Mouse (Mus musculus) splenic B cell, adult 2 months (primary cell): ENCODE results near the gene Cks1b.

ENCODE experiments used
- DNase-seq: peaks from one replicate; pipeline ENCODE4 v3.0.0-alpha.2; 2011; ENCODE audit warnings: low read depth, low spot score
- H3K27me3 ChIP-seq: 2 replicates; pipeline ENCODE4 v1.6.1; 2012; ENCODE audit warnings: mild to moderate bottlenecking, low read length, moderate library complexity, mixed read lengths; ENCODE audit not compliant: control insufficient read depth, poor library complexity, insufficient read depth, severe bottlenecking
- H3K36me3 ChIP-seq: 2 replicates; pipeline ENCODE4 v1.6.1; 2012; ENCODE audit warnings: mild to moderate bottlenecking, low read length, moderate library complexity, mixed read lengths; ENCODE audit not compliant: control insufficient read depth, poor library complexity, insufficient read depth, severe bottlenecking

Gene Cks1b

DNA sequence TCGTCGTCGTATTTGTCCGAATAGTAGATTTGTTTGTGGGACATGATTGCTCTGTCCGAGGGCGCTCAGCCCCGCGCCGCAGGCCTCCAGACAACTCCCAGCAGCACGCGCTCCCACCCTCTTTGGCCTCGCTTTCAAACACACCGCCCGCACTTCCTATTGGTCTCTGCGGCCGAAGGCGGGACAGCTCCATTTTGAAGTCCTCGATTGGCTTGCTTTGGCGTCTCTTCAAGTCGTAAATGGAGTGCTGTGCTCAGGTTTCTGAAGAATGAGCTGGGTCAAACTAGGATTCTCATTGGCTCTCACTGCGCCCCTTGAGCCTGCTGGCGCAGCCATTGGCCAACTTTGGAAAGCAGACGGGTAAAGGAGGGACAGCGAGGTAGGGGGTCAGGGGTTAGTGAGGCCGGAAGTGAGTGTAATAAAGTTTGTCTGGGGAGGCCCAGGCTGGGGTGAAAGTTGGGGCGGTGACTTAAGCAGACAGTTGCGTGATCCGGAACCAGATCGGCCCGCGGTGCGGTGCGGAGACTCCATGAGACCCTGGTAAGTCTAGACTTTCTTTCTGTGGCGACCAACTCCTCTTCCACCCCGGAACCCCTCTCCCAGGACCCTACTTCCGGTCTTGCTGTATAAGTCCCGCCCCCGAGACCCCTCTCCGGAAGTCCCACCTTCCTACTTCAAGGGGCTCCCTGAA is at the start of gene Cks1b, which contains the start of gene Shc1:
Cks1b (minus strand) TSS at position 214 of the 691 bp plus-strand sequence.
Shc1 (plus strand) TSS at position 274 of the 691 bp plus-strand sequence.
- no peaks in the 10 kb centered on the region for H3K36me3 ChIP-seq
- H3K27me3 ChIP-seq, result no peaks in the 10 kb centered on the region
- DNase-seq, result peak; percentile 97

GRCm38 (mm10) chr3:89458965-89459807 is 41.0 kb upstream of the Cks1b start:
- H3K27me3 ChIP-seq, result no peaks in the 10 kb centered on the region
- peak; percentile 98 for DNase-seq

DNA sequence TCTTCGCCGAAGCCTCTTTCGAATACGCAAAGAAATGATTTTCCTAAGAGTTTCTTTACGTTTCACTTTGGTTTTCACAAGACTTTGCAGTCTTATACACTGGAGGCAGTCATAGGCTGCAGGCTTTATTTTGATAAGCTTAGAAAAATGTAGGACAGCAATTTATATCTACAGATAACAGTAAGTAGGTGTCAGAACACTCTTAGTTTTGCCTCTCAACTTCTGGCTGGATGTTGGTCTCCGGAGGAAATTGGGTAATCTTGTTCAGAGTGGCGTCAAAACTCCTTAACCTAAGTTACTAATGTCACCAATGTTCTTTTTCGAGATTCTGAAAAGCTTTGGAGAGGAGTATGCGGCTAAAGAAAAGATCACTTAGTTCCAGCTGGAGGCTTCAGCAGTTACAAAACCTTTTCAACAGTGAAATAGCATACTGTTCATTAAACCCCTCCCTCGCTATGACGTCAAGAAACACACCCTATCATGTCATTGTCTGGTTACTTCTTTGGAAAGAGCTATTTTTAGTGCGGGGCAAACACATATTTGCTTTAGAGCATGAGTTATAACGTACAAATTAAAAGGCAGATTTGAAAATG is 40.3 kb upstream of the Cks1b start:
- DNase-seq, result no peak
- Histone ChIP-seq H3K36me3 (no peaks in the 10 kb centered on the region), H3K27me3 (no peaks in the 10 kb centered on the region)

More at GRCm38 (mm10) chr3:89458965-89459807, 41.0 kb upstream of the Cks1b start:
- H3K36me3 ChIP-seq, result no peaks in the 10 kb centered on the region

GRCm38 (mm10) chr3:89456726-89457665 is 38.8 kb upstream of the Cks1b start:
- H3K27me3 ChIP-seq, result no peaks in the 10 kb centered on the region
- H3K36me3 ChIP-seq, result no peaks in the 10 kb centered on the region
- peak; percentile 91 for DNase-seq

- no peak for DNase-seq
- Histone ChIP-seq H3K36me3 (no peaks in the 10 kb centered on the region), H3K27me3 (no peaks in the 10 kb centered on the region)
Observed at GRCm38 (mm10) chr3:89455786-89456285, 37.7 kb upstream of the Cks1b start.

DNA sequence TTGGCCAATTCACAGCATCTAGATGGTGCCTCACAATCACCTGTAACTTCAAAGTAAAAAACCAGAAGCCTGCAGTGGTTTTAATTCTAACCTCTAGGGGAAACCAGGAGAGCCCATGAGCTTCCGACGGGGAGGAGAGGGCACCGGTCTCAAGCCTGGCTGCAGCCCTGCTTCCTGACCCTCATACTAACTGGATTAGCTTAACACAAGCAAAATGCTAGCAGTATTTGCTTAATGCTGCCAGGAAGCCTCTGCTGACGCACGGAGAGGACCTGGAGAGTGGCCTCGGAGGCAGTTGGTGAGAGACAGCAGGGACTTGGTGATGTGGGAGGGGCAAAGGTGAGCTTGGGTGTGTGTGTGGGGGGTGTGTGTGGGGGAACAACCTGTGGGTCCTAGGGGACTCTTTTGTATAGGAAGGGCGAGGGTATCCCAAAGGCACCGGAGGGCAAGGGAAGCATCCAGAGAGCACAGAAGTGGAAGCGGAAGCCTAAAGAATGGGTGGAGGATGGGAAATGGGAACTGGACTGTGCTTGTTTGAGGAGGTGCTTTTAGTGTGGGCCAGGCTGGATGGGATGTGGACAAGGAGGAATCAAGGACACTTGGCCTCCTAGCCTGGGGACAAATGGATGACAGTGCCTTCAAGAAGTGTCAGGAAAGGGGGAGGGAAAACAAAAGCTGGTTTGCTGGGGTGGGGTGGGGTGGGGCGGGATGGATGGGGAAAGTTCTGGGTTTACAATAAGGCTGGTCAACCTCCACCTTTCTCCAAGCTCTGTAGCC is 36.4 kb upstream of the Cks1b start, which contains the start of gene Pmvk:
Pmvk (plus strand) TSS at position 141 of the 777 bp plus-strand sequence.
- H3K36me3 ChIP-seq, result no peaks in the 10 kb centered on the region
- H3K27me3 ChIP-seq, result no peaks in the 10 kb centered on the region
- DNase-seq, result no peak

DNA sequence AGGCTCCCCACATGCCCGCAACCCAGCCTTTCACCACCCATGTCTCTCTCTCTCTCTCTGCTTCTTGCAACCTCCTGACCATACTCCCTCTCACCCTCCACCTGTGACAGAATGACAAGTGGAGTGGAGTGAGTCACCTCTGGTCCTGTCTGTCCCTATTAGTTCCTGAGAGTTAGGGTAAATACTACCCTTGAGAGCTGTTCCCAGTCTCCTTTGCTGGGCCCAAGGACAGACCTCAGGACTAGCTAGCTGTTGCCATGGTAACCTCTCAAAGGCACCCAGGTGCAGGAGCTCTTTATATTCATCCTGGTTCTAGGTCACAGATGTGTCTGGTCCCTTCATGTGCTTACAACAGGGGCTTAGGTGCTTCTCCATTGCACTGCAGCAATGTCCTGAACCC is 33.7 kb upstream of the Cks1b start:
- no peaks in the 10 kb centered on the region for H3K27me3 ChIP-seq
- DNase-seq, result no peak
- H3K36me3 ChIP-seq, result no peaks in the 10 kb centered on the region; the same call in 1 of the 2 replicates

- DNase-seq, result peak; percentile 86
- Histone ChIP-seq H3K36me3 (peaks cover 7% of the 10 kb centered on the region; the same call in 1 of the 2 replicates), H3K27me3 (no peaks in the 10 kb centered on the region)
Observed at GRCm38 (mm10) chr3:89449541-89449940, 31.4 kb upstream of the Cks1b start.

GRCm38 (mm10) chr3:89448720-89449537 is 30.7 kb upstream of the Cks1b start:
- Histone ChIP-seq H3K27me3 (no peaks in the 10 kb centered on the region), H3K36me3 (peaks cover 7% of the 10 kb centered on the region; the same call in 1 of the 2 replicates)
- DNase-seq, result peak; percentile 68

- DNase-seq, result no peak
- H3K27me3 ChIP-seq, result no peaks in the 10 kb centered on the region
- peaks cover 10% of the 10 kb centered on the region for H3K36me3 ChIP-seq
Observed at GRCm38 (mm10) chr3:89440691-89441090, 22.5 kb upstream of the Cks1b start.

- Histone ChIP-seq H3K36me3 (peaks cover 9% of the 10 kb centered on the region), H3K27me3 (no peaks in the 10 kb centered on the region)
- DNase-seq, result peak; percentile 80
Observed at GRCm38 (mm10) chr3:89437269-89437668, 19.1 kb upstream of the Cks1b start.

- DNase-seq, result peak; percentile 84
- no peaks in the 10 kb centered on the region for H3K27me3 ChIP-seq
- H3K36me3 ChIP-seq, result peaks cover 9% of the 10 kb centered on the region
Observed at GRCm38 (mm10) chr3:89436176-89437113, 18.3 kb upstream of the Cks1b start, which contains the start of gene Pbxip1. Gene Pbxip1 (plus strand): TSS chr3:89436706.
